ENCODE assay signal across 9 mouse cellular contexts in genomic region chr12:32465371-32465770, GRCm38 (mm10).
DNase-seq lines count a peak whose midpoint lies in the region; ATAC-seq lines count a peak whose summit lies in the region.
"Had no signal": no experiment of that assay in that cellular context is flagged by ENCODE, and none has a peak within 500 bp of the region (broad histone marks: within the 10 kb centered on the region; RNA-seq: fewer than 3 reads in every experiment).

No protein-coding gene starts in this region.

- no peak overlapping the region for H3K27ac ChIP-seq in heart, embryonic 16.5 days (ENCODE audit: low read length)
- no peak overlapping the region for H3K27ac ChIP-seq in heart, embryonic 12.5 days (ENCODE audit: poor library complexity, severe bottlenecking)
- H3K27ac ChIP-seq in midbrain, embryonic 16.5 days (ENCODE audit: low read length) = no peak overlapping the region
- no peak overlapping the region for H3K27ac ChIP-seq in hindbrain, embryonic 16.5 days (ENCODE audit: low read depth, low read length)

- H3K27me3 ChIP-seq in heart, embryonic 16.5 days (ENCODE audit: control insufficient read depth, insufficient read depth, low read length) = no peaks in the 10 kb centered on the region
- no peaks in the 10 kb centered on the region for H3K27me3 ChIP-seq in heart, embryonic 12.5 days (replicated peaks)
- H3K27me3 ChIP-seq in midbrain, embryonic 16.5 days (ENCODE audit: control insufficient read depth, insufficient read depth, low read depth, low read length) = no peaks in the 10 kb centered on the region
- no peaks in the 10 kb centered on the region for H3K27me3 ChIP-seq in hindbrain, embryonic 16.5 days (replicated peaks; ENCODE audit: control insufficient read depth, insufficient read depth, low read length)

- H3K4me3 ChIP-seq in heart, embryonic 16.5 days (ENCODE audit: low read length) = no peak overlapping the region
- H3K4me3 ChIP-seq in heart, embryonic 12.5 days = no peak overlapping the region
- no peak overlapping the region for H3K4me3 ChIP-seq in midbrain, embryonic 16.5 days (ENCODE audit: low read depth, low read length)
- H3K4me3 ChIP-seq in hindbrain, embryonic 16.5 days (ENCODE audit: low read length) = no peak overlapping the region

- ATAC-seq in heart, embryonic 16.5 days (replicated peaks; ENCODE audit: extremely low read depth, insufficient read depth, low FRiP score) = peak; percentile 41; the same call in 1 of the 2 replicates
- no peak for ATAC-seq in heart, embryonic 12.5 days (ENCODE audit: insufficient number of reproducible peaks, low FRiP score)
- ATAC-seq in megakaryocyte-erythroid progenitor cell, adult 5-6 weeks (replicated peaks; ENCODE audit: low FRiP score, low TSS enrichment, poor library complexity, severe bottlenecking) = peak; percentile 86
- no peak for ATAC-seq in midbrain, embryonic 16.5 days
- no peak for ATAC-seq in hindbrain, embryonic 16.5 days

- no peak overlapping the region for H3K9ac ChIP-seq in heart, embryonic 16.5 days (ENCODE audit: low read length)
- H3K9ac ChIP-seq in heart, embryonic 12.5 days = no peak overlapping the region
- H3K9ac ChIP-seq in midbrain, embryonic 16.5 days (ENCODE audit: low read depth, low read length) = no peak overlapping the region
- H3K9ac ChIP-seq in hindbrain, embryonic 16.5 days (ENCODE audit: low read depth, low read length) = no peak overlapping the region

- DNase-seq in NIH3T3 (ENCODE audit: low read depth) = peak; percentile 65
- peak; percentile 58 for DNase-seq in kidney, adult 9 months
- no peak for DNase-seq in embryo, embryonic 11 days
- DNase-seq: cerebellum, adult 8-10 months had no signal

- H3K36me3 ChIP-seq in heart, embryonic 16.5 days (ENCODE audit: control insufficient read depth, insufficient read depth) = no peaks in the 10 kb centered on the region
- no peaks in the 10 kb centered on the region for H3K36me3 ChIP-seq in heart, embryonic 12.5 days
- H3K36me3 ChIP-seq in midbrain, embryonic 16.5 days (ENCODE audit: control insufficient read depth, insufficient read depth, low read length) = no peaks in the 10 kb centered on the region
- H3K36me3 ChIP-seq in hindbrain, embryonic 16.5 days (ENCODE audit: control insufficient read depth, insufficient read depth, low read length) = no peaks in the 10 kb centered on the region

- H3K4me1 ChIP-seq in heart, embryonic 16.5 days (ENCODE audit: control insufficient read depth, insufficient read depth, low read length) = 0 out of 2 replicates have a peak, but pooled peaks cover 2% of the 10 kb centered on the region
- H3K4me1 ChIP-seq in heart, embryonic 12.5 days (replicated peaks) = no peaks in the 10 kb centered on the region
- H3K4me1 ChIP-seq in midbrain, embryonic 16.5 days (ENCODE audit: control insufficient read depth, insufficient read depth, low read length) = no peaks in the 10 kb centered on the region
- H3K4me1 ChIP-seq in hindbrain, embryonic 16.5 days (ENCODE audit: control insufficient read depth, insufficient read depth, low read depth, low read length) = no peaks in the 10 kb centered on the region

- H3K4me2 ChIP-seq in heart, embryonic 16.5 days (ENCODE audit: low read depth, low read length) = no peak overlapping the region
- H3K4me2 ChIP-seq in heart, embryonic 12.5 days = no peak overlapping the region
- no peak overlapping the region for H3K4me2 ChIP-seq in midbrain, embryonic 16.5 days (ENCODE audit: low read length)
- no peak overlapping the region for H3K4me2 ChIP-seq in hindbrain, embryonic 16.5 days (ENCODE audit: low read length)

- no peaks in the 10 kb centered on the region for H3K9me3 ChIP-seq in heart, embryonic 16.5 days (replicated peaks; ENCODE audit: control insufficient read depth, low read length)
- H3K9me3 ChIP-seq in heart, embryonic 12.5 days (replicated peaks) = no peaks in the 10 kb centered on the region; the same call in 1 of the 2 replicates
- no peaks in the 10 kb centered on the region for H3K9me3 ChIP-seq in midbrain, embryonic 16.5 days (replicated peaks; ENCODE audit: control insufficient read depth, low read length, poor library complexity, severe bottlenecking)
- H3K9me3 ChIP-seq in hindbrain, embryonic 16.5 days (ENCODE audit: control insufficient read depth, low read length) = no peaks in the 10 kb centered on the region

- WGBS in heart, embryonic 16.5 days = 27% methylated on average over 6 of the region's 6 CpGs
- 66% methylated on average over 6 of the region's 6 CpGs for WGBS in heart, embryonic 12.5 days
- WGBS in midbrain, embryonic 16.5 days = 74% methylated on average over 6 of the region's 6 CpGs
- WGBS in hindbrain, embryonic 16.5 days = 64% methylated on average over 6 of the region's 6 CpGs

Comparison
In these comparisons a context has a peak if more than half of its experiments do, and no peak if none do; other contexts are left out.
1. ATAC-seq: peak in heart, embryonic 16.5 days (single experiment) and megakaryocyte-erythroid progenitor cell, adult 5-6 weeks (single experiment); none in heart, embryonic 12.5 days (single experiment), midbrain, embryonic 16.5 days (single experiment) and hindbrain, embryonic 16.5 days (single experiment).